8 mouse cellular contexts compared by ENCODE assay signal in the genomic region with DNA sequence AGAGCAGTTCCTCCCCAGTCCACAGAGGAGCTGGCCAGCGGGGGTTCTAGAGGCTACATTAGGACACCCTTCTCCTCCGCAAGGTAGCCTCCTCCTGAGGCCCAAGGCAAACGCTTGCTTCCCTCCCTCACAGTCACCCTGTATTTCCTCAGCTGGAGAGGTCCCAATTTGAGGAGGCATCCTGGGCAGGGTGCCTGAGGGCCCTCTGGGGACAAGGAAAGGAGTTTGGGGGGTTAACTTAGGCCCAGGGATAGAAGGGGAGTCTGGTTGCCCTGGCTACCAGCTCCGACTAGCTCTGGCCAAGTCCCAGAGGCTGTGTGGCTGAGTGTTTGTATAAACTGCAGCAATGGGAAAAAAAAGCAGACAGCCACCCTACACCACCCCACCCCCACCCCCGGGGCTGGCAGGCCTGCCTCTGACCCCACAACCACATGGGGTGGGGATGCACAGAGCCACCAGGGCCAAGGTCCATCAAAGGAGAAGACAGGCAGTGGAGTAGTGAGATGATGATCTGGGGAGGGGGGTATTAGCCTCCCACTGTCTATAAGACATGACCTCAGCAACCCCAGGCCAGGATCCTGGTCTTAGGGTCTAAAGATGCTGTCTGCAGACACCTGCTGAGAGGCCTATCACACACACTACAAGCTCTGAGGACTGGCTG. TPM values are rescaled to one million over a fixed set of nuclear protein-coding genes. Genes with fewer than 3 reads are reported as not detected.
A peak's percentile ranks its signal among the peaks of the same experiment; 100 is the strongest.
DNase-seq lines count a peak whose midpoint lies in the region; ATAC-seq and TF ChIP-seq lines count a peak whose summit lies in the region.

No protein-coding gene starts in this region.

- no peak for TF ChIP-seq POLR2A in bone marrow, adult 2 months (IDR thresholded peaks at IDR 0.05; ENCODE audit: borderline replicate concordance, control insufficient read depth, low read depth, low read length)

- TF ChIP-seq CTCF in bone marrow, adult 2 months (IDR thresholded peaks at IDR 0.05; ENCODE audit: control insufficient read depth, insufficient read depth, low read length), result no peak
- no peak for TF ChIP-seq CTCF in intestine, postnatal 0 days (IDR thresholded peaks at IDR 0.05; ENCODE audit: low read depth)

- no peak overlapping the region for H3K4me3 ChIP-seq in bone marrow, adult 2 months (replicated peaks; ENCODE audit: control insufficient read depth, low read depth, low read length)
- no peak overlapping the region for H3K4me3 ChIP-seq in intestine, postnatal 0 days (ENCODE audit: low read depth, low read length)

- peaks cover 17% of the 10 kb centered on the region for H3K4me1 ChIP-seq in bone marrow, adult 2 months (ENCODE audit: control insufficient read depth, insufficient read depth, low read length)
- H3K4me1 ChIP-seq in intestine, postnatal 0 days (replicated peaks; ENCODE audit: control insufficient read depth, insufficient read depth, low read length), result no peaks in the 10 kb centered on the region

- H3K27me3 ChIP-seq in intestine, postnatal 0 days (replicated peaks; ENCODE audit: control insufficient read depth, insufficient read depth, low read length), result no peaks in the 10 kb centered on the region

- H3K9me3 ChIP-seq in intestine, postnatal 0 days (ENCODE audit: control insufficient read depth), result no peaks in the 10 kb centered on the region

- peak overlapping the region; percentile 62 for H3K27ac ChIP-seq in bone marrow, adult 2 months (ENCODE audit: control insufficient read depth, insufficient read depth, low read depth, low read length, poor library complexity)
- peak overlapping the region; percentile 50; the same call in 1 of the 2 replicates for H3K27ac ChIP-seq in intestine, postnatal 0 days (ENCODE audit: low read depth, low read length)

- intact Hi-C loops in gastrocnemius, postnatal 14 days (cut with DNase I; ENCODE audit: low total_unique reads), result loop anchor here (5.0 kb wide), 1 partner anchor 102 kb away; no protein-coding TSS in a partner anchor
- intact Hi-C loops in left cerebral cortex, postnatal 36 days (cut with DNase I), result loop anchor here (1.0 to 2.0 kb wide), 2 partner anchors 34 to 104 kb away; no protein-coding TSS in a partner anchor

- no peak for DNase-seq in frontal cortex, postnatal 14 days (ENCODE audit: low spot score in 2 of 2)
- DNase-seq in lung, postnatal 36 days, result peak; percentile 75
- DNase-seq in gastrocnemius, postnatal 14 days, result no peak
- DNase-seq in left cerebral cortex, postnatal 36 days (ENCODE audit: low spot score in 2 of 2), result no peak

- 0 out of 2 replicates have a peak, but pooled peaks have one; percentile 14 for ATAC-seq in frontal cortex, adult (ENCODE audit: low TSS enrichment)
- ATAC-seq in intestine, postnatal 0 days, result no peak
- no peak for ATAC-seq in monocyte, adult 5-6 weeks (replicated peaks; ENCODE audit: insufficient number of reproducible peaks, low FRiP score, low TSS enrichment, poor library complexity, severe bottlenecking)

- no peaks in the 10 kb centered on the region; the same call in 1 of the 2 replicates for H3K36me3 ChIP-seq in intestine, postnatal 0 days (ENCODE audit: control insufficient read depth, insufficient read depth)

- 17% methylated on average over 5 of the region's 5 CpGs for WGBS in bone marrow, adult 2 months
- 46% methylated on average over 5 of the region's 5 CpGs for WGBS in intestine, postnatal 0 days

- no peak overlapping the region for H3K9ac ChIP-seq in intestine, postnatal 0 days (ENCODE audit: low read depth, low read length)

- 0 out of 2 replicates have a peak overlapping the region, but pooled peaks have one; percentile 7 for H3K4me2 ChIP-seq in intestine, postnatal 0 days (replicated peaks; ENCODE audit: low read depth)

RNA-seq across cellular contexts. Expression of a gene that starts 12.5 kb away (rescaled TPM):
- 14.6 and 20.1 TPM in 2 replicates for polyA plus RNA-seq in bone marrow, adult 2 months (2011; ENCODE audit: insufficient read depth, insufficient read length, low replicate concordance, missing spikeins)
- polyA plus RNA-seq in intestine, postnatal 0 days (2015; fragmentation: Nextera tagmentation; extraction: Ambion mirVana), result 2.5 and 2.6 TPM in 2 replicates
- 6.9 to 10.8 TPM (median 9.8 TPM) in 3 replicates for total RNA-seq in monocyte, adult 5-6 weeks (2017)
- total RNA-seq in gastrocnemius, postnatal 14 days (2021), result 10 to 100 TPM; 17.2 to 26.0 TPM
- total RNA-seq in left cerebral cortex, postnatal 36 days (2021), result 10 to 100 TPM; 13.5 to 14.0 TPM

RNA-seq across cellular contexts. Expression of a gene that starts 12.6 kb away (rescaled TPM):
- polyA plus RNA-seq in bone marrow, adult 2 months (2011; ENCODE audit: insufficient read depth, insufficient read length, low replicate concordance, missing spikeins), result not detected in 2 replicates
- polyA plus RNA-seq in intestine, postnatal 0 days (2015; fragmentation: Nextera tagmentation; extraction: Ambion mirVana), result 15.8 and 18.1 TPM in 2 replicates
- not detected in 3 replicates for total RNA-seq in monocyte, adult 5-6 weeks (2017)
- total RNA-seq in gastrocnemius, postnatal 14 days (2021), result not detected
- not detected for total RNA-seq in left cerebral cortex, postnatal 36 days (2021)

RNA-seq across cellular contexts. Expression of a gene that starts 13.8 kb away (rescaled TPM):
- polyA plus RNA-seq in bone marrow, adult 2 months (2011; ENCODE audit: insufficient read depth, insufficient read length, low replicate concordance, missing spikeins), result 27.6 and 39.3 TPM in 2 replicates
- 181 and 184 TPM in 2 replicates for polyA plus RNA-seq in intestine, postnatal 0 days (2015; fragmentation: Nextera tagmentation; extraction: Ambion mirVana)
- 9.5 to 46.4 TPM (median 15.2 TPM) in 3 replicates for total RNA-seq in monocyte, adult 5-6 weeks (2017)
- 10 to 100 TPM; 58.6 to 79.3 TPM for total RNA-seq in gastrocnemius, postnatal 14 days (2021)
- 10 to 100 TPM; 65.7 to 74.4 TPM for total RNA-seq in left cerebral cortex, postnatal 36 days (2021)

RNA-seq across cellular contexts. Expression of a gene that starts 39.6 kb away (rescaled TPM):
- polyA plus RNA-seq in bone marrow, adult 2 months (2011; ENCODE audit: insufficient read depth, insufficient read length, low replicate concordance, missing spikeins), result 12.1 and 26.4 TPM in 2 replicates
- polyA plus RNA-seq in intestine, postnatal 0 days (2015; fragmentation: Nextera tagmentation; extraction: Ambion mirVana), result 33.4 and 33.8 TPM in 2 replicates
- 67.3 to 90.2 TPM (median 72.6 TPM) in 3 replicates for total RNA-seq in monocyte, adult 5-6 weeks (2017)
- total RNA-seq in gastrocnemius, postnatal 14 days (2021), result 1 to 10 TPM in 1 of 2 experiments, under 1 TPM in 1; 0.78 to 2.0 TPM
- 100 to 1,000 TPM; 260 to 316 TPM for total RNA-seq in left cerebral cortex, postnatal 36 days (2021)

RNA-seq across cellular contexts. Expression of a gene that starts 40.0 kb away (rescaled TPM):
- 0.88 and 4.0 TPM in 2 replicates for polyA plus RNA-seq in bone marrow, adult 2 months (2011; ENCODE audit: insufficient read depth, insufficient read length, low replicate concordance, missing spikeins)
- 0.76 and 1.4 TPM in 2 replicates for polyA plus RNA-seq in intestine, postnatal 0 days (2015; fragmentation: Nextera tagmentation; extraction: Ambion mirVana)
- 28.4 to 51.7 TPM (median 32.7 TPM) in 3 replicates for total RNA-seq in monocyte, adult 5-6 weeks (2017)
- total RNA-seq in gastrocnemius, postnatal 14 days (2021), result under 1 TPM; 0.39 to 0.60 TPM
- total RNA-seq in left cerebral cortex, postnatal 36 days (2021), result under 1 TPM in 1 of 2 experiments, not detected in 1; 0.27 TPM
